Mouse (Mus musculus) ES-Bruce4 (cell line): ENCODE data around the gene Helz2.

Experiments
- CTCF ChIP-seq: IDR thresholded peaks from one replicate; pipeline ENCODE4 v1.8.1; 2011; ENCODE audit warnings: low read depth, low read length
- POLR2A ChIP-seq: IDR thresholded peaks from one replicate; pipeline ENCODE4 v1.8.1; 2011; ENCODE audit warnings: low read length; ENCODE audit not compliant: insufficient read depth

DNA sequence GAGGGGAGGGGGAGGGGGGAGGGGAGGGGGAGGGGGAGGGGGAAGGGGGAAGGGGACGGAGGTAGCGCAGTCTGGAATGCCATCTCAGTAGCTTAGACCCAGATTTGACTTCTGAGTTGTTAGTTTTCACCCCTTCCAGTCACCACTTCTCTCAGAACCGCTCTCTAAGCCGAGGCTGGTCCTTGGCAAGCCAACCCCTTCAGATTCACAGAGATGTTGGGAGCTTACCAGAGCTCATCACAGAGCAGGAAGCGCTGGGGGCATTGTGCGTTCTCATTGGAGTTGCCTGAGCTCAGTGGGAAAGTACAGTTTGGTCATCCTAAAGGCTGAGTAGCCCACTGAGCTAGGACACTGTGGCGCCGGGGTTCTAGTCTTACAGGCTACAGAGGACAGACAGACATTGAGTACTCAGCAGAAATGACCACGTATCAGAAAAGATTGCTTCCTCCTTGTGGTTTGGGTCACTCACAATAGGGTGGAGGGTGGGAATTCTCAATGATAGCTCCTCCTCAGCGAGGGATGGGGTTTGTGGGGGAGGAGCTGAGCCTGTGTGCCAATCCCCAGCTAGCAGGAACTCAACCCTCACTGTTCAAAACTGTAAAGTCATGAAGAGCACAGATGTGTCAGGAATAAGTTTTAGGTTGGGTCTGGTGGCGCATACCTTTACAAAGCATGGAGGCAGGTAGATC, 2.0 kb upstream of the Helz2 start:
- no peak for TF ChIP-seq POLR2A
- no peak for TF ChIP-seq CTCF
